Mouse (Mus musculus) cerebellum, postnatal 36 days (tissue): ENCODE results near the gene Smpd2.

Experiments used
- DNase-seq, 2 experiments: peaks; one replicate each; pipeline ENCODE4 v3.0.0; 2021 to 2022; ENCODE audit warnings: mixed read lengths in 2 of 2

Smpd2 gene

DNA sequence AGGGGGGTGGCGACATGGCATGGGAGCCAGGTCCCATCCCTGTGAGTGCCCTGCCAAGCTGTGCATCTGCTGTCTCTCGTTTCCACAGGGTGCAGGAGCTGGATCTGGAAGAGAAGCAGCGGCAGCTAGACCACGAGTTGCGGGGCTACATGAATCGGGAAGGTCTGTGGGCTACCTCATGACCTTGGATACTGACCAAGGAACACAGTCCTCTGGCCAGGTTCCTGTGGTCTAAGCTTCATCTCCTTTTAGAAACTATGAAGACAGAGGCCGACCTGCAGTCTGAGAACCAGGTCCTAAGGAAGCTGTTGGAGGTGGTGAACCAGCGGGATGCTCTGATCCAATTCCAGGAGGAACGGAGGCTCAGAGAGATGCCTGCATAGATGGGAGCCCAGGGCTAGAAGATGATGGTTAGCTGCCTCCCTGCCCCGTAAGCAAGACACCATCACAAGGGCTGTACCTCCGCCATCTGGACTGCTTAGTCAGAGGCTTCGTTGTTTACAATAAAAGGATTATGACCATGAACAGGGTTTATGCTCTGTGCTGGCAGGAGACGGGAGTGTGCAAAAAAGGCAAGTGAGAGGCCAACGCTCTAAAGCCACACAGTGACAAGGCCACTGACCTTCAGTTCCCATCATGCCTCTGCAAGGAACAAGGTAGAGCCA is 3.5 kb downstream of the Smpd2 start:
- no peak for DNase-seq

- no peak for DNase-seq
Observed at GRCm38 (mm10) chr10:41485778-41486177, 4.4 kb downstream of the Smpd2 start.

- DNase-seq: peak; percentile 31 to 34
Observed at GRCm38 (mm10) chr10:41482446-41482845, 7.7 kb downstream of the Smpd2 start.

GRCm38 (mm10) chr10:41480938-41481880 is 9.0 kb downstream of the Smpd2 start:
- no peak for DNase-seq

GRCm38 (mm10) chr10:41479961-41480360 is 10.2 kb downstream of the Smpd2 start:
- no peak for DNase-seq

- no peak for DNase-seq
Observed at GRCm38 (mm10) chr10:41477278-41478181, 12.6 kb downstream of the Smpd2 start.

DNA sequence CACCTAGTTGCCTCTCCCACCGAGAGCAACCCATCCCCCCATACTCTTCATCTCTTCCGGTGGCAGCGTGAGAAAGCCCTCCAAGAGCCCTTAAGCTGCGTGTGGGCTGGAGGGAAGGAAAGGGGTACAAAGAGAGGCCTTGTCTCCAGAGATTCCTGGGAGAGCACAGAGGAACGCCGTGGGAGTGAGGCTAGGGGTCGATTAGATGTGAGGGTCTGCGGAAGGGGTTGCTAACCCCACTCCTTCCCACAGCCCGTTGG is 13.2 kb downstream of the Smpd2 start:
- no peak for DNase-seq

DNA sequence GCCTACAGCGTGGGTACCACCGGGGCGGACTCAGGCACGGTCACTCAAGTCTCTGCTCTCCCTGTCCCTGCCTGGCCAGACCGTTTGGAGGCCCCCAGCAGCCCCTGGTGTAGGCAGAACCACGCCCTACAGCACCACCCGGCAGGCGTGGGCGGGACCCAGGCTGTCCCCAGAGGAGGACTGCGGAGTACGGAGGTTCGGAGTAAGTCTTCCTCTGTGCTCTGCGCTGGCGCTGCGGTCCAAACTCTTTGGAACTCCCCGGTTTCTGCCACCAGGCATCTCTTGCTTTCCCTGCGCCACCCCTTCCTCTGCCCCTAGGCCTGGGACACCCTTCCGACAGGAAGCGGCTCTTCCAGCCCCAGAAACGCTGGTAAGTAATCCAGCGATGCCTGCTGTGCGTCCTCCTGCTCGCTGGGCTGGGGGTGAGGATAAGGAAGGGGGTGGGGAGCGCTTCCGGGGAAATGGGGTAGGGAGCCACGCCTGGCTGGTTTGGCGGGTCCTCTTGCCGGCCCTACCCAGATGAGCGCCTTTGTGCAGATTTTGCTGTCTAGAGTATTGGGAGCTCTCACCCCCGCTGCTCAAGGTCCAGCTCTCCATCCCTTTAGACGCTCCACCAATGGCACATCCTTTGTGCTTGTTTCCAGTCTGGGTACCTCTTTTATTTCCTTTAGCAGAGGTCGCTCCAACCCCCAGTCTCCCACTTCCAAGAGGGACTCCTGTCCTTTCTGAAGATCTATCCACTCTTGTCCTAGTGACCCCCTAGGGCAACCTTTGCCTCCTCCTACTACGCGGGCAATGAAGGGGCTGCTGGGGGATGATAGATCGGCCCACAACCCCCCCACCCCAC is 13.8 kb downstream of the Smpd2 start, which contains the start of gene Mical1:
TSS of gene Mical1 (plus strand) at position 144 of the 847 bp plus-strand sequence.
- no peak for DNase-seq

DNA sequence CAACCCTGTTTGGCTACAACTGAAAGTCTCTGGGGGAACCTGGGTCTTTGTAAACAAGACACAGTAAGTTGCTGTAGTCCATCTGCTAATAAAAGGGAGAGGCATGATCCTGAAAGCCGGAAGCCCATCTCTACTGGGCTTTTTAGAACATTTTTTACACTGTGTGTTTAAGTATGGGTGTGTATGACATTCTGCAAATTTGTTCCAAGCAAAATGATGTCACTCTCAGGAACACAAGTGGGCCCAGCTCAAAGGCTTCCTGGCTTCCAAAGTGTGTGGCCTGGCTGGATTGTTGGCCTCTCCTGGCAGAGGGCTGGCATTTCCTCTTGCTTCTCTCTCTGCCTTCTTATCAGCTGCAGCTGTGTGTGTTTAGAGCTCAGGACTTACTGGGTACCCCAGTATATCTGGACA is 15.2 kb downstream of the Smpd2 start:
- no peak for DNase-seq

DNA sequence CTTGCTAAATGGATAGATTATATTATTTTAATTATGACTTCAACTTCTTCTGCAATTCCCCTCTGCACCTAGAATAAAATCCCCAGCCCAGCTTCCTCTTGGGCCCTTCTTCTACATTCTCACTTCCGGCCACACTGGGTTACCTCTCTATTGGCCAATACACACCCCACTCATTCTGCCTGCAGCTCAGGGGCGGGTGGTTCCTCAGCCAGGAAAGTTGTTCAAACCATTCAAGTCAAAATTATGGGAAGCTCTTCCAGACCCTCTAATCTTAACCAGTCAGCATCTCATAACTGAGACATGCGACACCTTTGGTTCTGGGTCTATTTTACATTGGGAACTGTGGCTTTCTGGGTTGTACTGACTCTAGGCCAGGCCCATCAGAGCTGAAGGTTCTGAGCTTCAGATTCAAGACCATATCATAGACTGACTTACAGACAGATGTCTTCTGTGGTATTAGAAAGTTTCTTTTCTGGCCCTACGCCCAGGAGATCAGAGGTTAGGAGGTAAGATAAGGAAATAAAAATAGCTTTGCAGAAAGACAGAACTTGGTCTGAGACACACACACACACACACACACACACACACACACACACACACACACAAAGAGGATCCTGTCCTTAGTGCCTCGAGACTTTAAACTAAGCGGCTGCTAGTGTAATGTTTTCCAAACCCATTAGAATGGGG is 16.2 kb downstream of the Smpd2 start:
- DNase-seq: no peak

- DNase-seq: no peak
Observed at GRCm38 (mm10) chr10:41472962-41473481, 17.1 kb downstream of the Smpd2 start.

GRCm38 (mm10) chr10:41472534-41472933 is 17.6 kb downstream of the Smpd2 start:
- no peak for DNase-seq

DNA sequence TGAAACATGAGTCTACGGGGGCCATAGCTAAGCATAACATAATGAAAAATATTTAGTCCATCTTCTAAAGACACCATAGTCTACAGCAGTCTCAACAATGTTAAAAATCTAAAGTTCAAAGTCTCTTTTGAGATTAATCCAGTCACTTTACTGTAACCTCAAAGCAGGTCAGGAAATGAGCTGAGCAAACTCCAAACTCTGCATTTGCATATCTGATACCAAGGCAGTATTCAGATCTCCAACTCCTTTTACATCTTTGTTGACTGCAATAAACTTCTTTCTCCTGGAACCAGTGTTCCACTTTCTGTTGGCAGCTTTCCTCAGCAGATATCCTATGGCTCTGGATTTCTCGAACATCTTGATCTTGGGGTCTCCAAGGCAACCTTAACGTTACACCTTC is 19.5 kb downstream of the Smpd2 start:
- DNase-seq: no peak

DNA sequence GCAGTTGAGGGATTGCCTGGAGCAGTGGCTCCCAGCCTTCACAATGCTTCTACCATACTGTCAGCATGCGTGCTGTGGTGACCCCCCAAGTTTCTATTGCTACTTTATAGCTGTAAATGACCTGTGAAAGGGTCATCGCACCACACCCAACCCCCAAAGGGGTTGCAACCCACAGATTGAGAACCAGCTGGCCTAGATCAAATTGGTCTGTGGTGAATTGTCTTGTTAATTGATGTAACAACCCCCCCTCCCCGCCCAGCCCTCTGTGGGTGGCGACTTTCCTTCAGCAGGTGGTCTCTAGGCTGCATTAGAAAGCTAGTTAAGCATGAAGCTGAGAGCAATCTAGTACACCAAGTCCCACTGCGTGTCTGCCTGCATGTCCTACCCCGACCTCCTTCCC is 22.8 kb downstream of the Smpd2 start:
- DNase-seq: no peak

GRCm38 (mm10) chr10:41464401-41464955 is 25.7 kb downstream of the Smpd2 start:
- DNase-seq: no peak

DNA sequence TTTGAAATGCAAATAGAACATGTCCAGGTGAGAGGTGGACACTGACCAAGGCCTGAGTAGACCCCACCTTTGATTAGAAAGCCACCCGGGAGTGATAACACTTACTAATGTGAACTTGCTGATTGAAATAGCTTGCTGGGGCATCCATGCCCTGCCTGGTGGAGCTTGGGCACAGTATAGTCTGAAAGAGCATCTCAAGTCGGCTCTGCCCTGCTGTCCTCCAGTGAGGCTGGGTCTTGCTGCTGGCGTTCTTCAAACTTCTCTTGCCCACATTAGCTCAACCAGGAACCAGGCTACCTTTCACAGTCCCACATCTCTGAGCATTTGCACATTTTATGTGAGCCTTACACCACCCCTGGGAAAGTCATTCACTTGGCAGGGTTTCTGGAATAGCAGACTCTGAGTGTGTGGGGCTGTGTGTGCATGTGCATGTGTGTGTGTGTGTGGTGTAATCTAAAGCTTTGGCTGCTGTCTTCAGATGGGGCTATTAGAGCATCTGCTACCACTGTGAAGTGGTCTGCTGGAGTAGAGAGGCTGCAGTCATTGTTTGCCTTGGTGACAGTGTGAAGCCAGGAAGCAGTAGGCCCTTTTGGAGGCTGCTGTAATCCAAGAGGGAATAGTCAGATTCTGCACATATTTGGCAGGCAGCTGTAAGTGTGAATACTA is 29.0 kb downstream of the Smpd2 start:
- no peak for DNase-seq

DNA sequence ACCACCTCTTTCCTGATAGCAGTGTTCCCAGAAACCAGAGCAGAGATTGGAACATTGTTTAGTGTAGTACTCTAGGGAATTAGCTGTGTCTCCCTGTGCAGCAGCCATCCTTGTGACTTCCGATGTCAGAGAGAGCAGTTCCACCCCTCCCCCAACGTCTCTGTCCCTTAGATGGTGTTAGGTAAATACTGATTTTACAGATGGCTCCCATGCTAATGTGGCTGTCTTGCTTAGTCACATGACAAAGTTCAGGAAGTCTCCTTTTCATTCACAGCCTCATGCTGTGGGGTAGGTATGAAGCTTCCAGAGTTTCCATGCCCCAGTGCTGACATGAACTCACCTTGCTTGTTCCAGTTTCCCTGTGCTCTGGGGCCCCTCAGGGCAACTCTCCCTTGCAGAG is 29.7 kb downstream of the Smpd2 start:
- DNase-seq: no peak

DNA sequence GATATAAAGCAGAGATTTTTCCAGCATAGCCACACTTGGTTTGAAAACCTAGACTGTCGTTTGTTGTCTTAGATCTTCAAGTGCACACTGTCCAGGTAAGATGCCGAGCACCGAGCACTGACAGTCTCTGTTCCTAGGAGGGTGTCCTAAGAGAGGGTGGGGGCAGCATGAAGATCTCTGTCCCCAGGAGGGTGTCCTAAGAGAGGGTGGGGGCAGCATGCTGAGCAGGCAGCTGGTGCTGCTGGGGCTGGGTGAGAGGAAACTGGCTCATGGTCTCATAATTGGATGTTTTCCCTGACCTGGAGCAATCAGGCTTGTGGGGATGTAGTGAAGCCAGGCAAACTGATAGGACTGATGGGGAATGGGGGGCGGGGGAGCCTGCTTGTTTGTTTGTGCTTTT is 30.2 kb downstream of the Smpd2 start:
- DNase-seq: no peak

GRCm38 (mm10) chr10:41452791-41453190 is 37.4 kb downstream of the Smpd2 start:
- DNase-seq: no peak

DNA sequence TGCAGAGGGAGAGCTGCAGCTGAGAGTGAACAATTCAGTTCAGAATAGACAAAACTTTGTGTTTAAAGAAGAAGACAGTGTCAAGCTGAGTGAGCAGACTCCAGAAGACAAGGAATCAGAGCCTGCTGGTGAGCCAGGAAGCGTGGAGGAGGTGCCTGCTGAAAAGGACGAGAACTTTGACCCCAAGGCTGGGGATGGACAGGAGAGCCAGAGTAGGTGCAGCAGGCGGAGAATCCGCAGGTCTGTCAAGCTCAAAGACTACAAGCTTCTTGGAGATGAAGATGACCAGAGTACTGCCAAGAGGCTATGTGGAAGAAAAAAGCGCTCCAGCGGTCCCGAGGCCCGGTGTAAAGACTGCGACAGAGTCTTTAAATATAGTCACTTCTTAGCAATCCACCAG is 38.5 kb downstream of the Smpd2 start:
- no peak for DNase-seq
